Mouse (Mus musculus): ENCODE data around the gene Hmmr.

The Hmmr gene

GRCm38 (mm10) chr11:40694311-40695087 lies 38.7 kb downstream of the Hmmr start:
- DNase-seq, result peak; percentile 82

GRCm38 (mm10) chr11:40693366-40693951 lies 39.8 kb downstream of the Hmmr start:
- DNase-seq, result peak; percentile 93

DNA sequence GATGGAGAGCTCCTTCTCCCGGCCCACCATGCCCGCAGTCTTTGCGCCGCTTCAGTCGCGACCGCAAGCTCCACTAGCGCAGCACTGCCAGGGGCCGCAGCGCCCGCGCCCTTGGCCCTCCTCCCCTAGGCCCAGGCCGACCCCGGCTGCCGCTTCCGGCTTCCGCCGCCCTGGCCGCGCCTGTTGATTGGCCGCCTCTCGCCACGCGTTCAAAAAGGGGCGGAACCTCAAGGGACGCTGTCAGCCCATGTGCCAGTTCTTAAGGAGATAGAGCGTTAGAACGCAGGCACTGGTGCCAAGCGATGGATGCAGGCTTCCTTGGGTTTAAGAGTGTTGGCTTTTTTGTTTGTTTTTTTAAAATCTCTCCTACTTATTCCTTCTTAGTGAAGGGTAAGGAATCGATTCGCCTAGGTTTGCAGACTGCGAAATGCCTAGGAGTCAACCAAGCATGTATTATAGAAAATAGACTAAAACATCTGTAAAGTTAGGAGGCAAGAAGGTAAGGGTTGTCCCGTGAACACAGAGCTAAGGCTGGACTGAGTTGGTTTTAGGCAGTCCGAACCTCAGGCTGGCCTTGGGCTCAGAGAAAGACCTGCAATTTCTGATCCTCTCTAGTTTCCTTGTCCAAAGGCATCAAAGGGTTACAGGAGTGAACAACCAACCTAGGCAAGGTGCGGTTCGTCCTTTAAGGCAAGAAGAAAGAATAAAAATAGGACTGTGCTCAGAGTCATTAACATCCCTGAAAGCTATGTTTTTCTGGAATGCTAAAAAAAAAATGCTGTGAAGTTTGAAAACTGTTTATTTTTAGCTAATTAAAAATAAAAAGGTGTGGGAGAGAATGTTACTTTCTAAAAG lies 40.5 kb downstream of the Hmmr start:
- peak; percentile 96 for DNase-seq

- DNase-seq, result no peak
Measured at GRCm38 (mm10) chr11:40692101-40692509, 41.1 kb downstream of the Hmmr start.

DNA sequence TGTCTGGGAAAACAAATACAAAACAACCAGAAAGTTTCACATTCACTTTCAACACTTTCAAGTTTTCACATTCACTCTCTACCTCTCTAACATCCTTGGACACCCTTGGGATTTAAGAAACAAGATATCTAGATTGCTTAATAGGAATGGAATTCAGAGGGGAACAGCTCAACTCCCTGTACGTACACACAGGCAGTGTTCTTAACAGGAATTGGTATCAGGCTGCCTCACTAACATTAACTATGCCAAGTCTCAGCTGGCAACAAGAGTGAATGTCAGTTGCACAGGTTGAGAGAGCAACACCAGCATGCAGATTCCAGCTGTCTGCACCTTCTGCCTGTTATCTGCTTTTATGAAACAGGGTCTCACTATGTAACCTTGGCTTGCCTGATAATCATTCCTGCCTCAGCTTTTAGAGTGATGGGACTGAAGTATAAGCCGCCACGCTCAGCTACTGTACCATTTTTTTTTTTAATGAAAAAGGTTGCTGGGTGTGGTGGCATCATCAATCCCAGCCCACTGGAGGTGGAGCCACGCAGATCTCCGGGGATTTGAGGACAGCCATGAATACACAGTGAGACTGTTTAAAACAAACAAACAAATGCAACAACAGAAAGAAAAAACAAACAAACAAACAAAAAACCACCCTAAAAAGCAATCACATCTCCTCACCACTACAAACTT lies 42.6 kb downstream of the Hmmr start:
- DNase-seq, result no peak

- no peak for DNase-seq
Measured at GRCm38 (mm10) chr11:40683295-40683694, 49.9 kb downstream of the Hmmr start.

- DNase-seq, result no peak
Measured at GRCm38 (mm10) chr11:40682456-40682855, 50.8 kb downstream of the Hmmr start.

DNA sequence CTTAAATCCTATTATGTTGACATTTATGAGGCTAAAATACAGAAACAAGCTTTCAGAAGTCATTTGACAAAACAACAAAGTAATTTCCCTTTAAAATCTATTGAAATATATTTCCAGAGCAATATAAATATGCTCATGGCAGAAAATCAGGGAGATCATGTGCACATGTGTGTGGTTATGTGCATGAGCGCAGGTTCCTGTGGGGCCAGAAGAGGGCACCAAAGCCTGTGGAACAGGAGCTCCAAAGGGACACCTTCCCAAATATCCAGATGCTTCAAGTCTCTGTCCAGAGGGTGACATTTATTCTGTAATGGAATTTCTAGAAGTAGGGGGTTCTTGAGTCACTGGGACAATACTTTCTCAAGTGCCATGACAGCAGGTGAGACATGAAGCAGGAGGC lies 56.1 kb downstream of the Hmmr start:
- no peak for DNase-seq

DNA sequence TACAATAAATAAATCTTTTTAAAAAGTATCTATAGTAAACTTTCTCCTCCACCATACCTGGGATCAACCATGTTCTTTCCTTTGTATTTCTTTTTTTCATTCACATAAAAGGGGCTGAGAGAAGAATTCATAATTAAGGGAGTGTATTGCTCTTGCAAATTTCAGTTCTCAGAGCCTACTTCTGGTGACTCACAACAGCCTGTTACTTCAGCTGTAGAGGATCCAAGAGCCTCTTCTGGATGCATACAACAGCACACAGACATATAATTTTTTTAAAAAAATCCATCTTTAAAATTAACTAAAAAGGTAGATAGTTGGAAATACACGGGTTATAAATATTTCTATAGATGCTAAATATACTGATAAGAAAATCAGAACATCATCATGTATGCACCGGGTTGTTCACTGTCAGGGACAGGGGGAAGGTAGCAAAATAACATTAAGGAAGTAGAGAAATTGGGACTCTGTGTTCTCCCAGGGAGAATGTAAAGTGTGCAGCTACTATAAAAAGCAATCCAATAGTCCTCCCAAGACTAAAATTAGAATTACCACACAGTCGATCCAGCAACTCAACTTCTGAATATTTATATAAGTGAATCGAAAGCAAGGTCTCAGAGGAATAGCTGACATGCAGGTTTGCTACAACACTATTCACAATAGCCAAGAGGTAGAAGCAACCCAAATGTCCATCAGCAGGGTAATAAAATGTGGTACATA lies 58.0 kb downstream of the Hmmr start:
- DNase-seq, result no peak

All from kidney, postnatal 14 days (tissue).